ENCODE assay signal across 14 mouse cellular contexts in genomic region chr1:184997466-184997865, GRCm38 (mm10). TPM values are rescaled to one million over a fixed set of nuclear protein-coding genes. Genes with fewer than 3 reads are reported as not detected.
DNase-seq lines count a peak whose midpoint lies in the region; ATAC-seq and TF ChIP-seq lines count a peak whose summit lies in the region.
"Had no signal": no experiment of that assay in that cellular context is flagged by ENCODE, and none has a peak within 500 bp of the region (broad histone marks: within the 10 kb centered on the region; RNA-seq: fewer than 3 reads in every experiment).

No protein-coding gene starts in this region.

- no peaks in the 10 kb centered on the region for H3K27me3 ChIP-seq in hindbrain, embryonic 13.5 days
- peaks cover 5% of the 10 kb centered on the region; the same call in 1 of the 2 replicates for H3K27me3 ChIP-seq in neural tube, embryonic 13.5 days
- H3K27me3 ChIP-seq in thymus, adult 2 months (ENCODE audit: control insufficient read depth, insufficient read depth, low read length): peaks cover 6% of the 10 kb centered on the region

- intact Hi-C loops in left cerebral cortex, postnatal 36 days (cut with DNase I): loop anchor here (5.0 kb wide), 2 partner anchors 145 to 190 kb away; no protein-coding TSS in a partner anchor

- H3K36me3 ChIP-seq in hindbrain, embryonic 13.5 days: no peaks in the 10 kb centered on the region
- H3K36me3 ChIP-seq in neural tube, embryonic 13.5 days: no peaks in the 10 kb centered on the region
- no peaks in the 10 kb centered on the region for H3K36me3 ChIP-seq in thymus, adult 2 months (ENCODE audit: control insufficient read depth, insufficient read depth, low read length)

- DNase-seq in cerebellum, adult 9-10 months: peak; percentile 8
- DNase-seq in cerebellum, adult 8-10 months: no peak
- peak; percentile 12 to 26 for DNase-seq in left cerebral cortex, postnatal 36 days (ENCODE audit: low spot score in 2 of 2)
- no peak for DNase-seq in left cerebral cortex, adult 18-20 months (ENCODE audit: low spot score in 2 of 2)
- DNase-seq in thymus, adult 2 months: no peak
- no peak for DNase-seq in thymus, postnatal 4 days
- DNase-seq: adrenal gland, adult 2 months; cerebellum, adult 11-12 months; kidney, adult 9 months had no signal

- H3K9ac ChIP-seq in hindbrain, embryonic 13.5 days: peak overlapping the region; percentile 99
- peak overlapping the region; percentile 96 for H3K9ac ChIP-seq in neural tube, embryonic 13.5 days

- peak overlapping the region; percentile 95 for H3K27ac ChIP-seq in hindbrain, embryonic 13.5 days
- H3K27ac ChIP-seq in neural tube, embryonic 13.5 days (replicated peaks): peak overlapping the region; percentile 70
- no peak overlapping the region for H3K27ac ChIP-seq in thymus, adult 2 months (ENCODE audit: control insufficient read depth, insufficient read depth, low read length)

- H3K9me3 ChIP-seq in hindbrain, embryonic 13.5 days: no peaks in the 10 kb centered on the region
- no peaks in the 10 kb centered on the region for H3K9me3 ChIP-seq in neural tube, embryonic 13.5 days

- no peak for TF ChIP-seq POLR2A in thymus, adult 2 months (IDR thresholded peaks at IDR 0.05; ENCODE audit: control insufficient read depth, extremely low read depth, insufficient read depth, low read length, poor library complexity)

- 21% methylated on average over 11 of the region's 11 CpGs for WGBS in hindbrain, embryonic 13.5 days
- WGBS in neural tube, embryonic 13.5 days: 24% methylated on average over 11 of the region's 11 CpGs
- WGBS in thymus, adult 2 months: 88% methylated on average over 11 of the region's 11 CpGs

- peaks cover 40% of the 10 kb centered on the region for H3K4me1 ChIP-seq in hindbrain, embryonic 13.5 days (replicated peaks)
- H3K4me1 ChIP-seq in neural tube, embryonic 13.5 days (replicated peaks): peaks cover 40% of the 10 kb centered on the region
- H3K4me1 ChIP-seq in thymus, adult 2 months (replicated peaks; ENCODE audit: control insufficient read depth, insufficient read depth, low read length): no peaks in the 10 kb centered on the region; the same call in 1 of the 2 replicates

- peak overlapping the region; percentile 96 for H3K4me3 ChIP-seq in hindbrain, embryonic 13.5 days
- H3K4me3 ChIP-seq in neural tube, embryonic 13.5 days: peak overlapping the region; percentile 89
- no peak overlapping the region for H3K4me3 ChIP-seq in thymus, adult 2 months (ENCODE audit: control insufficient read depth, insufficient read depth, low read length)

- TF ChIP-seq CTCF in thymus, adult 2 months (IDR thresholded peaks at IDR 0.05; ENCODE audit: borderline replicate concordance, control insufficient read depth, extremely low read depth, insufficient read depth, low read length, poor library complexity): no peak

- peak overlapping the region; percentile 79 for H3K4me2 ChIP-seq in hindbrain, embryonic 13.5 days
- peak overlapping the region; percentile 80 for H3K4me2 ChIP-seq in neural tube, embryonic 13.5 days

- ATAC-seq in hindbrain, embryonic 13.5 days (ENCODE audit: low FRiP score): peak; percentile 30
- ATAC-seq in neural tube, embryonic 13.5 days (ENCODE audit: low read depth): 0 out of 2 replicates have a peak, but pooled peaks have one; percentile 12
- ATAC-seq: lung, postnatal 0 days had no signal

RNA-seq across cellular contexts. Expression of gene Mark1, which starts 1.9 kb away (rescaled TPM):
- 10 to 100 TPM; 91.2 to 96.3 TPM for total RNA-seq in left cerebral cortex, postnatal 36 days (2021)
- 10 to 100 TPM; 80.9 to 92.4 TPM for total RNA-seq in left cerebral cortex, adult 18-20 months (2021)
- polyA plus RNA-seq in hindbrain, embryonic 13.5 days (2015; fragmentation: Nextera tagmentation; extraction: Ambion mirVana): 12.7 and 13.3 TPM in 2 replicates
- polyA plus RNA-seq in neural tube, embryonic 13.5 days (2015; fragmentation: Nextera tagmentation; extraction: Ambion mirVana): 13.2 and 13.5 TPM in 2 replicates
- 1.5 and 1.9 TPM in 2 replicates for polyA plus RNA-seq in thymus, adult 2 months (2012; rRNA removed)
- total RNA-seq: MEL; neutrophil, adult 5-6 weeks had no signal

Comparison
In these comparisons a context has a peak if more than half of its experiments do, and no peak if none do; other contexts are left out.
1. DNase-seq: peak in cerebellum, adult 9-10 months (single experiment) and left cerebral cortex, postnatal 36 days (2 of 2); none in cerebellum, adult 8-10 months (single experiment), left cerebral cortex, adult 18-20 months (0 of 2), thymus, adult 2 months (single experiment) and thymus, postnatal 4 days (single experiment).